Mouse (Mus musculus) stomach, embryonic 16.5 days (tissue): ENCODE measurements around the gene Nol3. TPM values are rescaled to one million over a fixed set of nuclear protein-coding genes. Genes with fewer than 3 reads are reported as not detected.
A peak's percentile ranks its signal among the peaks of the same experiment; 100 is the strongest.
"Not testable (repeated sequence)": the region's sequence is repeated elsewhere in the genome, so short reads cannot be mapped to it uniquely, and the experiment has no call there.

ENCODE experiments used
- ATAC-seq: fragments of 200-750 bp; cut with Nextera tagmentation; 2 replicates; pipeline ENCODE4 v1.8.0; 2017; ENCODE audit warnings: moderate number of reproducible peaks, moderate TSS enrichment; ENCODE audit not compliant: insufficient read depth, low FRiP score
- H3K27ac ChIP-seq: fragments of 300-500 bp; sonication (generic); 2 replicates; pipeline ENCODE4 v1.5.1; 2014; ENCODE audit warnings: low read length
- H3K27me3 ChIP-seq: fragments of 300-500 bp; sonication (generic); 2 replicates; pipeline ENCODE4 v1.6.1; 2014; ENCODE audit warnings: low read length, control low read depth, mixed read lengths; ENCODE audit not compliant: control insufficient read depth, insufficient read depth
- H3K36me3 ChIP-seq: fragments of 300-500 bp; sonication (generic); 2 replicates; pipeline ENCODE4 v1.6.1; 2014; ENCODE audit warnings: low read length; ENCODE audit not compliant: control insufficient read depth, insufficient read depth
- H3K4me1 ChIP-seq: fragments of 300-500 bp; sonication (generic); 2 replicates; pipeline ENCODE4 v1.6.1; 2014; ENCODE audit warnings: low read length, control low read depth, mixed read lengths; ENCODE audit not compliant: control insufficient read depth, insufficient read depth
- H3K4me2 ChIP-seq: fragments of 300-500 bp; sonication (generic); 2 replicates; pipeline ENCODE4 v1.6.1; 2014; ENCODE audit warnings: low read depth, low read length, mixed read lengths
- H3K4me3 ChIP-seq: fragments of 300-500 bp; sonication (generic); replicated peaks from 2 replicates; pipeline ENCODE4 v1.5.1; 2014; ENCODE audit warnings: mild to moderate bottlenecking, low read length
- H3K9ac ChIP-seq: fragments of 300-500 bp; sonication (generic); 2 replicates; pipeline ENCODE4 v1.6.1; 2014; ENCODE audit warnings: low read length
- H3K9me3 ChIP-seq: fragments of 300-500 bp; sonication (generic); replicated peaks from 2 replicates; pipeline ENCODE4 v1.6.1; 2016; ENCODE audit warnings: low read length, control low read depth; ENCODE audit not compliant: control insufficient read depth
- WGBS: fragments of 180-500 bp; shearing (Covaris S2); extraction: QIAGEN DNeasy Blood & Tissue Kit; methylation state at CpG from one replicate; pipeline ENCODE4 v1.1.7; 2014; 5-methylcytosine and 5-hydroxymethylcytosine counted together
- polyA plus RNA-seq: library from polyadenylated mRNA; unstranded; fragments of >200 nt; fragmentation: Nextera tagmentation; extraction: Ambion mirVana; gene quantifications from 2 replicates; pipeline ENCODE4 v1.2.1, GENCODE M21; 2015

The Nol3 gene
- polyA plus RNA-seq, 1 experiment from 2014 or later, result 2.3 TPM

- H3K4me1 ChIP-seq, result peaks cover 23% of the 10 kb centered on the region
- 63% methylated on average over 3 of the region's 3 CpGs for WGBS
- not testable (repeated sequence) for H3K36me3 ChIP-seq, H3K9ac ChIP-seq, H3K4me2 ChIP-seq, H3K9me3 ChIP-seq, H3K27ac ChIP-seq, H3K4me3 ChIP-seq, ATAC-seq, H3K27me3 ChIP-seq
These were observed 15.9 kb downstream of the Nol3 start for GRCm38 (mm10) chr8:105291802-105292201.

- no peaks in the 10 kb centered on the region for H3K9me3 ChIP-seq
- H3K27me3 ChIP-seq, result peaks cover 6% of the 10 kb centered on the region; the same call in 1 of the 2 replicates
- H3K36me3 ChIP-seq, result no peaks in the 10 kb centered on the region
- H3K4me3 ChIP-seq, result no peak overlapping the region
- H3K4me2 ChIP-seq, result no peak overlapping the region
- ATAC-seq, result no peak
- H3K4me1 ChIP-seq, result peaks cover 27% of the 10 kb centered on the region
- 82% methylated on average over 7 of the region's 7 CpGs for WGBS
- H3K27ac ChIP-seq, result no peak overlapping the region
- no peak overlapping the region for H3K9ac ChIP-seq
These were observed 16.5 kb downstream of the Nol3 start for GRCm38 (mm10) chr8:105292471-105292870.

DNA sequence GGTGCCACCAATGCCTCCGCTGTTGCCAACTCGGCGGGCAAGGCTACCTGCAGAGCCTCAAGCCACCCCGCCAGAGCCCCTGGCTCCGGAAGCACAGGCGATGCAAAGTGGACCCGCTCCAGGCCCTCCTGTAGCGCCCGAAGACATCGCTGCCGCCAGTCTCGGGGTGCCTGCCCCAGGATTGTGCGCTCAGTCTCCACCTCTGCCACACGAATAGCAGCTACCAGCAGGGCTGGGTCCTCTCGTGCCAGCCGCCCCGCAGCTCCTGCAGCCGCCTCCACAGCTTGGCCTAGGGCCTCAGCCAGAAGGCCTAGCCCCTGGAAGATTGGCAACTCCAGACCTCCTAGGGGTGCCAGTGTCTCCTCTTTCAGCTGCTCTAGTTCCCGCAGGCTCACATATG is 17.5 kb downstream of the Nol3 start:
- Histone ChIP-seq H3K36me3 (no peaks in the 10 kb centered on the region), H3K27ac (no peak overlapping the region), H3K4me1 (peaks cover 27% of the 10 kb centered on the region), H3K9me3 (no peaks in the 10 kb centered on the region), H3K27me3 (peaks cover 6% of the 10 kb centered on the region; the same call in 1 of the 2 replicates), H3K9ac (no peak overlapping the region), H3K4me2 (no peak overlapping the region), H3K4me3 (no peak overlapping the region)
- ATAC-seq, result no peak
- 65% methylated on average over 19 of the region's 19 CpGs for WGBS

- H3K4me3 ChIP-seq, result no peak overlapping the region
These were observed 18.8 kb downstream of the Nol3 start for GRCm38 (mm10) chr8:105294776-105295175.

GRCm38 (mm10) chr8:105295256-105295655 is 19.3 kb downstream of the Nol3 start:
- no peaks in the 10 kb centered on the region for H3K9me3 ChIP-seq
- no peak overlapping the region for H3K27ac ChIP-seq
- no peaks in the 10 kb centered on the region for H3K36me3 ChIP-seq
- H3K27me3 ChIP-seq, result peaks cover 5% of the 10 kb centered on the region; the same call in 1 of the 2 replicates
- no peak for ATAC-seq
- H3K4me1 ChIP-seq, result peaks cover 22% of the 10 kb centered on the region
- H3K4me2 ChIP-seq, result peak overlapping the region; percentile 14; the same call in 1 of the 2 replicates
- 68% methylated on average over 11 of the region's 11 CpGs for WGBS
- no peak overlapping the region for H3K9ac ChIP-seq
- H3K4me3 ChIP-seq, result peak overlapping the region; percentile 5; the same call in 1 of the 2 replicates

More at GRCm38 (mm10) chr8:105294776-105295175, 18.8 kb downstream of the Nol3 start:
- H3K4me1 ChIP-seq, result peaks cover 27% of the 10 kb centered on the region
- no peak overlapping the region; the same call in 1 of the 2 replicates for H3K9ac ChIP-seq
- H3K27ac ChIP-seq, result no peak overlapping the region
- H3K27me3 ChIP-seq, result peaks cover 6% of the 10 kb centered on the region; the same call in 1 of the 2 replicates
- ATAC-seq, result no peak
- H3K36me3 ChIP-seq, result no peaks in the 10 kb centered on the region
- 60% methylated on average over 9 of the region's 9 CpGs for WGBS
- no peaks in the 10 kb centered on the region for H3K9me3 ChIP-seq
- no peak overlapping the region for H3K4me2 ChIP-seq

- Histone ChIP-seq H3K9ac (peak within 1 kb of the TSS; percentile 97; the same call in 1 of the 2 replicates), H3K36me3 (peaks cover 5% of the 10 kb centered on the region), H3K9me3 (no peaks in the 10 kb centered on the region), H3K27me3 (no peaks in the 10 kb centered on the region), H3K4me2 (peak within 1 kb of the TSS; percentile 85), H3K27ac (peak within 1 kb of the TSS; percentile 50; the same call in 1 of the 2 replicates), H3K4me3 (peak within 1 kb of the TSS; percentile 99), H3K4me1 (peaks cover 16% of the 10 kb centered on the region)
- no peak for ATAC-seq
- WGBS, result 56% methylated on average over 11 of the region's 11 CpGs
These were observed 20.1 kb downstream of the Nol3 start, which contains the start of gene Exoc3l for GRCm38 (mm10) chr8:105295895-105296573. TSS of gene Exoc3l (minus strand) at chr8:105296101.

GRCm38 (mm10) chr8:105297511-105298192 is 21.7 kb downstream of the Nol3 start, which contains the start of gene E2f4:
TSS of gene E2f4 (plus strand) at chr8:105297663.
- Histone ChIP-seq H3K9me3 (no peaks in the 10 kb centered on the region), H3K9ac (peak within 1 kb of the TSS; percentile 97), H3K4me3 (peak within 1 kb of the TSS; percentile 99), H3K27me3 (no peaks in the 10 kb centered on the region), H3K4me2 (peak within 1 kb of the TSS; percentile 85), H3K36me3 (peaks cover 18% of the 10 kb centered on the region), H3K27ac (peak within 1 kb of the TSS; percentile 61), H3K4me1 (peaks cover 16% of the 10 kb centered on the region)
- under 1% methylated on average over 58 of the region's 58 CpGs for WGBS
- ATAC-seq, result peak; percentile 91

- Histone ChIP-seq H3K27ac (no peak overlapping the region), H3K9me3 (no peaks in the 10 kb centered on the region), H3K36me3 (peaks cover 23% of the 10 kb centered on the region), H3K9ac (peak overlapping the region; percentile 97), H3K27me3 (no peaks in the 10 kb centered on the region), H3K4me1 (peaks cover 16% of the 10 kb centered on the region), H3K4me3 (peak overlapping the region; percentile 99), H3K4me2 (peak overlapping the region; percentile 85)
- 49% methylated on average over 18 of the region's 18 CpGs for WGBS
- ATAC-seq, result no peak
These were observed 22.7 kb downstream of the Nol3 start for GRCm38 (mm10) chr8:105298351-105299252.
